Mouse (Mus musculus) E14TG2a.4 (cell line): ENCODE data around the gene Fbxl17.

Experiments
- CTCF ChIP-seq: conservative IDR thresholded peaks from 2 replicates; pipeline ENCODE4 v1.5.1; 2014; ENCODE audit warnings: low read length
- POU5F1 ChIP-seq: IDR thresholded peaks from 2 replicates; pipeline ENCODE4 v1.6.1; 2014; ENCODE audit warnings: low read length, borderline replicate concordance

- no peak for TF ChIP-seq CTCF
- TF ChIP-seq POU5F1, result no peak
Measured at GRCm38 (mm10) chr17:63043046-63043675, 456.7 kb downstream of the Fbxl17 start.
